Mouse (Mus musculus): ENCODE results near the gene Myo3b.
A peak's percentile ranks its signal among the peaks of the same experiment; 100 is the strongest.
"Not testable (repeated sequence)": the region's sequence is repeated elsewhere in the genome, so short reads cannot be mapped to it uniquely, and the experiment has no call there.

The Myo3b gene

GRCm38 (mm10) chr2:70038752-70039151 is at the start of gene Myo3b:
Gene Myo3b, plus strand, starts transcription at chr2:70039126.
- no peak for DNase-seq

GRCm38 (mm10) chr2:69989224-69989623 is 49.7 kb upstream of the Myo3b start:
- DNase-seq: no peak

GRCm38 (mm10) chr2:69990647-69991046 is 48.3 kb upstream of the Myo3b start:
- no peak for DNase-seq

GRCm38 (mm10) chr2:69994082-69994736 is 44.7 kb upstream of the Myo3b start:
- not testable (repeated sequence) for DNase-seq

GRCm38 (mm10) chr2:69994779-69995178 is 44.1 kb upstream of the Myo3b start:
- DNase-seq: no peak

GRCm38 (mm10) chr2:69999097-69999770 is 39.7 kb upstream of the Myo3b start:
- DNase-seq: no peak

- DNase-seq: no peak
Measured at GRCm38 (mm10) chr2:70000316-70000715, 38.6 kb upstream of the Myo3b start.

- no peak for DNase-seq
Measured at GRCm38 (mm10) chr2:70006492-70006891, 32.4 kb upstream of the Myo3b start.

- DNase-seq: no peak
Measured at GRCm38 (mm10) chr2:70012941-70013340, 26.0 kb upstream of the Myo3b start.

- DNase-seq: peak; percentile 14 to 15
Measured at GRCm38 (mm10) chr2:70018236-70018635, 20.7 kb upstream of the Myo3b start.

GRCm38 (mm10) chr2:70024454-70024853 is 14.5 kb upstream of the Myo3b start:
- DNase-seq: no peak

GRCm38 (mm10) chr2:70025711-70026110 is 13.2 kb upstream of the Myo3b start:
- DNase-seq: no peak

- DNase-seq: no peak
Measured at GRCm38 (mm10) chr2:70031472-70031871, 7.5 kb upstream of the Myo3b start.

GRCm38 (mm10) chr2:70034895-70035294 is 4.0 kb upstream of the Myo3b start:
- no peak for DNase-seq

GRCm38 (mm10) chr2:70035358-70035757 is 3.6 kb upstream of the Myo3b start:
- no peak for DNase-seq

GRCm38 (mm10) chr2:70037221-70037620 is 1.7 kb upstream of the Myo3b start:
- no peak for DNase-seq

- DNase-seq: no peak
Measured at GRCm38 (mm10) chr2:70044466-70044865, 5.5 kb downstream of the Myo3b start.

- no peak for DNase-seq
Measured at GRCm38 (mm10) chr2:70047868-70048267, 8.9 kb downstream of the Myo3b start.

GRCm38 (mm10) chr2:70053803-70054202 is 14.9 kb downstream of the Myo3b start:
- no peak for DNase-seq

- DNase-seq: no peak
Measured at GRCm38 (mm10) chr2:70058201-70058600, 19.3 kb downstream of the Myo3b start.

- no peak for DNase-seq
Measured at GRCm38 (mm10) chr2:70060359-70061345, 21.7 kb downstream of the Myo3b start.

GRCm38 (mm10) chr2:70065116-70065515 is 26.2 kb downstream of the Myo3b start:
- DNase-seq: no peak

GRCm38 (mm10) chr2:70065729-70066300 is 26.9 kb downstream of the Myo3b start:
- DNase-seq: no peak
